Mouse (Mus musculus) heart, postnatal 36 days (tissue): ENCODE data around the gene Mon2. TPM values are rescaled to one million over a fixed set of nuclear protein-coding genes. Genes with fewer than 3 reads are reported as not detected.
"Not testable (repeated sequence)": the region's sequence is repeated elsewhere in the genome, so short reads cannot be mapped to it uniquely, and the experiment has no call there.

Experiments used
- DNase-seq, 2 experiments: peaks; one replicate each; pipeline ENCODE4 v3.0.0; 2021 to 2022
- intact Hi-C: fragments of 180-260 bp; cut with DNase I; formaldehyde crosslinking; loops from one replicate; pipeline ENCODE4 v1.15.1; 2025
- microRNA-seq, 2 experiments: library from miRNA; unstranded; fragments of <30 nt; microRNA quantifications; one replicate each; pipeline ENCODE4 v1.2.0; 2021; ENCODE audit warnings: borderline number of aligned reads in 2 of 2
- total RNA-seq, 2 experiments: library from RNA; stranded (reverse); gene quantifications; 2 replicates each; pipeline ENCODE4 v1.2.3; 2021

The Mon2 gene
- total RNA-seq, 2 experiments from 2014 or later = 43.0 to 43.9 TPM

GRCm38 (mm10) chr10:122973241-122973640, 103.1 kb downstream of the Mon2 start:
- DNase-seq = no peak
- intact Hi-C loops = no loop called here

GRCm38 (mm10) chr10:122970188-122970587, 106.1 kb downstream of the Mon2 start:
- intact Hi-C loops = no loop called here
- DNase-seq = no peak

GRCm38 (mm10) chr10:122966421-122966820, 109.9 kb downstream of the Mon2 start:
- intact Hi-C loops = loop anchor here (2.0 kb wide), 1 partner anchor 18 kb away; no protein-coding TSS in a partner anchor
- DNase-seq = no peak

- not testable (repeated sequence) for DNase-seq
- intact Hi-C loops = loop anchor here (2.0 kb wide), 1 partner anchor 19 kb away; no protein-coding TSS in a partner anchor
Measured at GRCm38 (mm10) chr10:122965650-122966049, 110.7 kb downstream of the Mon2 start.

- no peak for DNase-seq
- intact Hi-C loops = no loop called here
Measured at GRCm38 (mm10) chr10:122964241-122964636, 112.1 kb downstream of the Mon2 start.

GRCm38 (mm10) chr10:122963463-122964240, 112.7 kb downstream of the Mon2 start:
- no peak for DNase-seq
- intact Hi-C loops = no loop called here

- intact Hi-C loops = no loop called here
- no peak for DNase-seq
Measured at GRCm38 (mm10) chr10:122962651-122963050, 113.7 kb downstream of the Mon2 start.

- no peak for DNase-seq
- intact Hi-C loops = no loop called here
Measured at GRCm38 (mm10) chr10:122961494-122961893, 114.8 kb downstream of the Mon2 start.

GRCm38 (mm10) chr10:122960738-122961137, 115.6 kb downstream of the Mon2 start:
- no peak for DNase-seq
- intact Hi-C loops = no loop called here

- peak; percentile 16 to 26 for DNase-seq
- intact Hi-C loops = no loop called here
Measured at GRCm38 (mm10) chr10:122960216-122960615, 116.1 kb downstream of the Mon2 start.

- intact Hi-C loops = no loop called here
- DNase-seq = no peak
Measured at GRCm38 (mm10) chr10:122958699-122959098, 117.6 kb downstream of the Mon2 start.

- intact Hi-C loops = no loop called here
- DNase-seq = no peak
Measured at GRCm38 (mm10) chr10:122957918-122958317, 118.4 kb downstream of the Mon2 start.

GRCm38 (mm10) chr10:122953576-122953975, 122.7 kb downstream of the Mon2 start:
- DNase-seq = no peak
- intact Hi-C loops = no loop called here

- intact Hi-C loops = no loop called here
- DNase-seq = no peak
Measured at GRCm38 (mm10) chr10:122950966-122951365, 125.3 kb downstream of the Mon2 start.

- intact Hi-C loops = no loop called here
- DNase-seq = no peak
Measured at GRCm38 (mm10) chr10:122944888-122945287, 131.4 kb downstream of the Mon2 start.

- intact Hi-C loops = no loop called here
- no peak for DNase-seq
Measured at GRCm38 (mm10) chr10:122943824-122944223, 132.5 kb downstream of the Mon2 start.

- intact Hi-C loops = no loop called here
- no peak for DNase-seq
Measured at GRCm38 (mm10) chr10:122942771-122943170, 133.5 kb downstream of the Mon2 start.

Small RNAs within 50 kb of the gene (microRNA-seq; reads per million reads assigned to microRNA genes)
- 131,067 to 141,891 reads per million in 2 experiments for gene Mirlet7i

Other genes with a start within 250 kb of the Mon2 start
- 100 to 1,000 TPM in 1 of 2 experiments, 10 to 100 TPM in 1; 89.0 to 105 TPM for gene Usp15, start 120.5 kb upstream of the Mon2 start, total RNA-seq
- under 1 TPM in 1 of 2 experiments, not detected in 1; 0.08 TPM for gene Fam19a2, start 187.5 kb upstream of the Mon2 start, total RNA-seq